Mouse (Mus musculus): ENCODE data around the gene Gm2a.

Gm2a gene

GRCm38 (mm10) chr11:55133204-55133603 lies 35.3 kb downstream of the Gm2a start:
- DNase-seq, result no peak

- no peak for DNase-seq
Measured at GRCm38 (mm10) chr11:55134407-55134806, 36.5 kb downstream of the Gm2a start.

GRCm38 (mm10) chr11:55134871-55135270 lies 37.0 kb downstream of the Gm2a start:
- no peak for DNase-seq

- no peak for DNase-seq
Measured at GRCm38 (mm10) chr11:55136770-55137547, 39.0 kb downstream of the Gm2a start.

GRCm38 (mm10) chr11:55137646-55138045 lies 39.7 kb downstream of the Gm2a start:
- no peak for DNase-seq

- no peak for DNase-seq
Measured at GRCm38 (mm10) chr11:55141502-55141901, 43.6 kb downstream of the Gm2a start.

- no peak for DNase-seq
Measured at GRCm38 (mm10) chr11:55144011-55144410, 46.1 kb downstream of the Gm2a start.

- no peak for DNase-seq
Measured at GRCm38 (mm10) chr11:55146855-55147254, 48.9 kb downstream of the Gm2a start.

GRCm38 (mm10) chr11:55147423-55147822 lies 49.5 kb downstream of the Gm2a start:
- no peak for DNase-seq

GRCm38 (mm10) chr11:55148461-55148860 lies 50.5 kb downstream of the Gm2a start:
- no peak for DNase-seq

- no peak for DNase-seq
Measured at GRCm38 (mm10) chr11:55151608-55152007, 53.7 kb downstream of the Gm2a start, which contains the start of gene Slc36a3. Gene Slc36a3, minus strand, starts transcription at chr11:55151708.

GRCm38 (mm10) chr11:55154398-55155069 lies 56.6 kb downstream of the Gm2a start:
- no peak for DNase-seq

GRCm38 (mm10) chr11:55155070-55155421 lies 57.1 kb downstream of the Gm2a start:
- DNase-seq, result no peak

- peak; percentile 92 for DNase-seq
Measured at GRCm38 (mm10) chr11:55158785-55159359, 61.0 kb downstream of the Gm2a start.
